Mouse (Mus musculus) heart, adult 8-10 months (tissue): ENCODE data around the gene Ccdc87. TPM values are rescaled to one million over a fixed set of nuclear protein-coding genes. Genes with fewer than 3 reads are reported as not detected.
"Not testable (repeated sequence)": the region's sequence is repeated elsewhere in the genome, so short reads cannot be mapped to it uniquely, and the experiment has no call there.

Experiments used
- DNase-seq: peaks from one replicate; pipeline ENCODE4 v3.0.0; 2022; ENCODE audit warnings: low spot score
- total RNA-seq, 4 experiments: library from RNA; stranded (reverse); gene quantifications; 2 replicates each; pipeline ENCODE4 v1.2.4; 2022

Ccdc87 gene
- total RNA-seq, 4 experiments from 2014 or later = 0.09 to 0.14 TPM; not detected in 2

DNA sequence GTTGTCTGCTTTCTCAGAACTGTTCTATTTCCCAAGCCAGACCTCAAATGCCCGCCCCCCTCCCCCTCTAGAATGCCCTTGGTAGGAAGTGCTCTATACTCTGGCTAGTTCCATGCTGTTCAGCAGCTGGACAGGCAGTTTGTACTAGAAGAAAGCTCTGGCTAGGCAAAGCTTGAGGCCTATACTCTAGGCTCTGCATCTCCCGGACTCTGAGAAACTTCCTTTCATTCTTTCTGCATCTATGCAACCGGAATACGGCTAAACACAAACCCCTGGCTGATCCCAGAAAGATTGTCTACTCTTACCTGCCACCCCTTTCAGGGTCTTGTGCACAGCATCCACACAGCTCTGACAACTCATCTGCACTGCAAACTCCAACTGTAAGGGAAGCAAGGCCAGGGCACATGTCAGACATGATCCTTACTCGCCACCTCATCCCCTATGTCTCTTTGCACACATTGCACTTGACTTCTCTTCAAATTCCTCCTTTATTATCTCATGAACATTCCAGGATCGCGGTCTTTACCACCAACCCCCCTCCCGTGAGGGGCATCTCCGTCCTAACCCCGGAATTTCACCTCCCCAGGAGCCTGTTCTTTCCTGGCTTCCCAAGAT is 533 bp upstream of the Ccdc87 start:
- DNase-seq = no peak

DNA sequence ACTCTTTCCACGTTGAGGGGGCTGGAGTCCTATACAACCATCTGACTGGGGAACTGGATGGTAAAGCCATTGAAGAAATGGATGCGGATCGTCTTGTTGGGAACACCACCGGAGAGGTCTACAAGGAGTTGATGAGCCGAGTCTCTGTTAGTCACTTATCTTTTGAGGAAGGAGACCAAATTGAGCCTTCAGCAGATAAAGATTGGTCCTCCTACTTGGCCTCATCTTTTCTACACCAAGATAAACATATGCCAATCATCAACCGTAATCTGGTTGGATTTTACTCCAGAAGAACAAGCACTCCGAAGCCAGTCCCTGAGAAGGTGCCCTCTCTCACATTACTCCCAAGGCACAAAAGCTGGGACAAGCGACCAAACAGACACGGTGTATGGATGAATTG is 1.7 kb downstream of the Ccdc87 start:
- no peak for DNase-seq

DNA sequence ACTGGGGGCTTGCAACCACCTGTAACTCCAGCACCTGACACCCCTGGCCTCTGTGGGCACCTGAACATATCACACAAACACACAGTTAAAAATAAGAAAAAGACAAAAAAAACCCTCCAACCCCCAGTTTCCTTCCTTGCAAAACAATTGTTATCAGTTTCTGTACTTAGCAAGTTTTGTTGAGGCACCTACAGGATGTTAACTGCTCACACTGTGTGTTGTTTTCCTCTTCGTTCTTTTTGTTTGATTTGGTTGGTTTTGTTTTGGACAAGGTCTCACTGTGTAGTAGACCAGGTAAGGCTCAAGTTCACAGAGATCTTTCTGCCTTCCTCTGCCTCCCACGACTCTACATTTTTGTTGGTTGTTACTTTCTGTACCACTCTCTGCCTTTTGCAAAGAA is 3.4 kb downstream of the Ccdc87 start:
- no peak for DNase-seq

DNA sequence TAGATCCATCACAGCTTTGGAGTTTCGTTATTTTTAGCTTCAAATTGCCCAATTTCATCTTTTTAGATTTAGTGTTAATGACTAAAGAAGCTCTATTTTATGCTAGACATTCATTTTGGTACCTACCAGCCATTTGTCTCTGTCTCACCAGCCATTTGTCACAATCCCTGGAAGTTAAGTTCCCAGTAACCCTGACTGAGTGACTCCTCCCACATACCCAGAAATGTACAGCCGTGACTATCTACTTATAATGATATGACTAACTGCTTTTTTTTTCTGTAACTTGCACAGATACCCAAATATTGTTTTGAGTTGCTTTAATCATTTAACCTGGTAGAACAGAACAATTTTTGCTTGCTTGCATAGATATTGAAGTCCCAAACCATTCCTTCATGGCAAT is 6.7 kb downstream of the Ccdc87 start:
- no peak for DNase-seq

DNA sequence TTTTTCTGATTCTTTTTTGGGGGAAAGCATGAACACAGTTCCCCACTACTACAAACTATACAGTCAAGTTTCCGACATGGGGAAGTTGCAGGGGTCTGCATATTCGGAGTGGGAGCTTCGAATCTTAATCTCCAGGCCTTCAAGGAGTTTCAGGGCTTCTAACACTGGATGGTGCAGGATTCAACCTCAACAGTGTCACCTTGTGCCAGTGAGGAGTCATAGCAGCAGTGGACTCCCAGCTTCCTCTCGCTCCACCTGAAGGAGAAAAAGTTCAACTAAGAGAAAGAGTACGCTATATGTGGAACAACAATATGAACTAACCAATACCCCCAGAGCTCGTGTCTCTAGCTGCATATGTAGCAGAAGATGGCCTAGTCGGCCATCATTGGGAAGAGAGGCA is 8.3 kb downstream of the Ccdc87 start:
- DNase-seq = no peak

DNA sequence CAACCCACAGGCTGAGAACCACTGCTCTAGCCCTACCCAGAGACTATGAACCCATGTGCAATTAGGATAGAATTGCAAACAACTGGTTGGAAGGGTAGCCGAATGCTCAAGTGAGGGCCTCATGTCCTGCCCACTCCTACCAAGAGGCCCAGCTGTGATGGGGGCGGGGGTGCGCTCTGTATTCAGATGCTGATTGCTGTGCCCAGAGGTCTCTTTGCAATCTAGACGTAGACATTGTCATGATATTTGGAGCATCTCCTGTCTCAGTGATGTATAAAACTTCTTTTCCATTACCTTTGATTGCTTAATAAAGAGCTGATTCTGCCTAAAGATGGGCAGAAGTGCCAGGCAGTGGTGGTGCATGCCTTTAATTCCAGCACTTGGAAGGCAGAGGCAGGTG is 10.6 kb downstream of the Ccdc87 start:
- DNase-seq = no peak

DNA sequence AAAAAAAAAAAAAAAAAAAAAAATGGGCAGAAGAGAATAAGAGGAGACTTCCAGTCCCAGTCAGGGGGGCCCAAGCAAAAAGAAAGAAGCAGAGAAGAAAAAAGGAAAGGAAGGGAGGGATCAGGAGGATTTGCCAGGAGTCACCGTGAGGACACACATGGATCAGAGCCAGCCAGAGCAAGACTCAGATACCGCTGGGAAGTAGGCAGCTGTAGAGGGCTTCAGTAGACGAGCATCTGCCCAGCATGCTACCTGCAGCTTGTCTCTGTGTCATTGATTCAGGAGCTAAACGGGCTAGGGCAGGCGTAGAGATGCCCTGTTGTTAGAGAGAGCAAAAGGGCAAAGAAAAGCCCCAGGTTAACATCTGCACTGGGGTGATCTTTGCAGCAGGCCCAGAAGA is 11.1 kb downstream of the Ccdc87 start:
- DNase-seq = no peak

DNA sequence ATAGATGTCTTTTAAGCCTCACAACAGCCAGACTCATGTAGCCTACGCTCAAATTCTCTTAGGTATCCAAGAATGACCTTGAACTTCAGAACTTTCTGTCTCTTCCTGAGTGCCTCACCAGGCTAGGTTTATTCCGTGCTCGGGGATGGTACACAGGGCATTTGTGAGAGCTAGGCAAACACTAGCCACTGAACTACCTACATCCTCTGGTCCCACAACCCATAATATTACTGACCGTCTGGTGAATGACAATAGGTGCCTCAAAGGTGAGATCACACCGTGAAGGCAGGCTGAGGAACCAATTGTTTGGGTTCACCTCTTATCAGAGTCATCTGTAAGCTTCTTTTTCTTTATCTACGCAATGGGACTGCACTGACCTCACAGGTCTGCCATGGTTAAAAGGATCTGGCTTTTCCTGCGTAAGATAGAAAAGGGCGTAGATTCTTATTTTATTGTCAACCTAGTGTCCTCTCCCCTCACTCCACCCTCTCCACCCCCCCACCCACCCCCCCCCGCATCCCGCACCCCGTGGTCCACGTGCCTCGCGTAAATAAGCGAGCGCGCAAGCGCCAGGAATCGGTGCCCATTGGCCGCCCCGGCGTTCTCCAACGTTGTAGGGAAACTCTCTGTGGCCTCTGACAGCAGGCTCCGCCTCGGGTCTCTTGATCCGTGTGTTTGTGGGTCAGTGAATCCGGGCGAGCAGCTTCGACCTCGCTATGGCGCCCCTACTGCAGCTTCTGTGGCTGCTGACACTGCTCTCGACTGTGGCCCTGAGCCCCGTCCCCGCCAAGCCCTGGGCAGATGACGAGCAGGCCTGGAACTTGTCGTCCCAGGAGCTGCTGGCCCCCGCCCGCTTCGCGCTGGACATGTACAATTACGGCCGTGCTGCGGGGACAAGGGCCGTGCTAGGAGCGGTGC is 15.6 kb downstream of the Ccdc87 start, which contains the start of gene Ctsf:
Gene Ctsf, plus strand, starts transcription at position 579 of the 918 bp plus-strand sequence.
- peak; percentile 91 for DNase-seq

DNA sequence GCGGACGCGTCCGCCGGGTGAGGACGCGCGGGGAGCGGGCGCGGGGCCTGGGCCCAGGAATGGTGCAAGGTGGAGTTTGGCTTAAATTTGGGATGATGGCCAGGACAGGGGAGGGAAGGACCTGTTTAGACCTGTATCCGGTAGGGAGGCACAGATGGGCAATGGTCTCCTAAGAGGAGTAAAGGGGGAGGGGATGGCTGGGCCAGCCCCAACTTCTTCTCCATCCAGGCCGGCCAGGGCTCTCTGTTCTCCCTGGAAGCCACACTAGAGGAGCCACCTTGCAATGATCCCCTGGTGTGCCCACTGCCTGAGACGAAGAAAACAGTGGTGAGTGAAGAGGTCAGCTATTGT is 16.3 kb downstream of the Ccdc87 start:
- DNase-seq = no peak

DNA sequence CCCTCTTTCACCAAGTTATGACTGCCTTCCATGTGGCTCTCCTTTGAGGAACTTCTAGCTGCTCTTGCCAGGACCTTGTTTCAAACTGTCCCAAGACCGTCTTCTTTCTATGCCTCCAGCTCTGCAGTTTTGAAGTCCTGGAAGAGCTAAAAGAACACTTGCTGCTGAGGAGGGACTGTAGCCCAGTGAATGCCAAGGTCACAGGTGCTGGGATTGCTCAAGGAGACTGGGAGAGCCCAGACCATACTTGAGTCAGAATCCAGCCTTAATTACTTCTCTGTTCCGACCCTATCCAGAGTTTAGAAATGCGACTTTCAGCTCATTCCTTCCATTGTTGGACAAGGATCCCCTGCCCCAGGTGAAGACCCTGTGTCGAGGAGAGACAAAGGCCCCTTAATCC is 16.8 kb downstream of the Ccdc87 start:
- DNase-seq = no peak

DNA sequence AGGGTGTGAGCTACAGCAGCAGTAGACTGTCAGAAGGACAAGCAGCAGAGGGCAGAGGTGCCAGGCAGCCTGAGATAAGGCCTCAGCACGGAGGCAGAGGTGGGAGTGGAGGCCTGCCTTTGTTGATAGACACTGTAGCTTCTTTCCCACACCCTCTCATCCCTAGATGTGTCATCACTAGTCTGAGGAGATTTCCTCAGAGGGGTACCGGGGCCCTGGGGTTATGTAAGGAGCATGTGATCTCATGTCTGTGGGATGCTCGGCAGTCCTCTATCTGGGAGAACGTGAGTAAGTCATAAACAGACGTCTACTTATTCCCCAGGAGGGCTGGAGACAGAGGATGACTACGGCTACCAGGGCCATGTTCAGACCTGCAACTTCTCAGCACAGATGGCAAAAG is 19.9 kb downstream of the Ccdc87 start:
- DNase-seq = no peak

DNA sequence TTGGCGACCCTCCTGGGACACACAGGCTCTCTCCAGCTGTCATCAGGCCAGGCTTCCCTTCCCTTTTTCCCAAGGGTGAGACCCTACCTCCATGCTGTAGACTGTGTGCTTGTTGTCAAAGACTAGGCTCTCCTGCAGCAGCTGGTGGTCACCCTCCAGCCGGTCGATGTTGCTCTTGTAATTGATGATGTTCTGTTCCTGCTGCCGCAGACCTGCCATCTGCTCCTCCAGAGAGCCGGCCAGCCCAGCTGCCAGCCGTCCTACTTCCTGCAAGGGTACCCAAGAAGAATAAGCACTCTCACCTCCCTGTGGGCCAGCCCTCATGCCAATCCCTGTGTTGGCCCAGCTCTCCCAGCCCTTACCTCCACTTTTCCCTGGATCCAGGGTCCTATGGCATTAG is 23.9 kb downstream of the Ccdc87 start:
- no peak for DNase-seq

DNA sequence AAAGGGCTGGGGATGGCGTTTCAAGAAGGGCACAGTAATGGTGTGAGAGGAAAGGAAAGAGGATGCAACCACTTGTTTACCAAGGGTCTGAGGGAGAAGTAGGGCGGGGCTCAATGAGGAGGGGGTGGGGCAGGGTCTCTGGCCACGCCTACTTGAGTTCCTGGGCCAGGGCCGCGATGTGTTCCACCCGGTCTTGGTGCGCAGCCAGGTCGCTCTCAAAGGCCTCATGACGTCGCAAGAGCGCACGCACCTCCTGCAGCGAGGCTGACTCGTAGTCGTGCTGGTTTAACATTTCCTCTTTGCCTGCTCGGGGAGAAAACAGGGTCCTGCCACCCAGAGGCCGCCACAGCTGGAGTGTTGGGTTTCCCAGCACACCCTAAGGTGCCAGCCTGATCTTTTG is 26.0 kb downstream of the Ccdc87 start:
- DNase-seq = no peak

DNA sequence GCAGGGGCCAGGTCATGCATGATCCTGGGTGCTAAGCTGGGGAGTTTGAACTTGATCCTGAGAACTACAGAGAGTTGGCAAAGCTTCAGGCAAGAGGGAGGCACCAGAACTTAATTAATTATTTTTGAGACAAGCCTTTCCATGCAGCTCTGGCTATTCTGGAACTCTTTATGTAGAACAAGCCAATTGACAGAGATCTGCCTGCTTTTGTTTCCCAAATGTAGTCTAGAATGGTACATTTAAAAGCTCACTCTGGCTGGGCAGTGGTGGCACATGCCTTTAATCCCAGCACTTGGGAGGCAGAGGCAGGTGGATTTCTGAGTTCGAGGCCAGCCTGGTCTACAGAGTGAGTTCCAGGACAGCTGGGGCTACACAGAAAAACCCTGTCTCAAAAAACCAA is 35.4 kb downstream of the Ccdc87 start:
- DNase-seq = not testable (repeated sequence)

DNA sequence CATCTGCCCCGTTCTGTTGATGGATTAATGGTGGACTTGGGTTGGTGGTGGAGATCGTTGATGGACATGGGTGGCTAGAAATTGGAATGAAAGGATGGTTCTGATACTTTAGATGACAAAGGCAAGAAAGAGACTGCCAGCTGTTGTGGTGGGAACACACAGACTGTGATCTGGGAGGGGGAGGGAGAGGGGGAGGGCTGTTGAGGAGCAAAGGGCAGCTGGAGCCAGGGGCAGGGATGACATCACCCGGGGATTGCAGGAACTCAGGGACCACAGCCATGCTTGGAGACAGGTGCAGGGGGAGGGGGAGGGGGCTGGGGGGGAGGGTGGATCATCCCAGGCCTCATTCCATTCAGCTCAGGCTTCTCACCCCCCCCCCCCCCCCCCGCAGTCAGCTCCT is 37.1 kb downstream of the Ccdc87 start:
- DNase-seq = no peak

DNA sequence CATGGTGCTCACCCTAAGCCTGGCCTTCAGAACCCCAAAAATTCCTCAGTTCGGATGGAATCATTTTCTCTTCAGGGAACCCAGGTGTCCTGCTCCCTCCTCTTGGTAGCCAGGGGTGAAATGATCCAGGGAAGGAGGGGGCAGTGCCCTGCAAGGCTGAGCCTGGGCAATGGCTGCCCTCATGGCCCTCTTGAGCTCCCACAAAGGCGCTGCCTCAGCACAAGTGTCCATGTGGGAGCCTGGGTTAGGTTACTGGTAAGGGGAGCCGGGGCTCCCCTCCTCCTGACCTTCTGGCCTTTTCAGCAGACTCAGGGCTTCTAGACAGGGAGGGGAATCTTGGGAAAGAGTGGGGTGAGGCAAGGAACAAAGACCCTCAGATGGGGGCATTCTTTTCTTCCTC is 37.6 kb downstream of the Ccdc87 start:
- no peak for DNase-seq

DNA sequence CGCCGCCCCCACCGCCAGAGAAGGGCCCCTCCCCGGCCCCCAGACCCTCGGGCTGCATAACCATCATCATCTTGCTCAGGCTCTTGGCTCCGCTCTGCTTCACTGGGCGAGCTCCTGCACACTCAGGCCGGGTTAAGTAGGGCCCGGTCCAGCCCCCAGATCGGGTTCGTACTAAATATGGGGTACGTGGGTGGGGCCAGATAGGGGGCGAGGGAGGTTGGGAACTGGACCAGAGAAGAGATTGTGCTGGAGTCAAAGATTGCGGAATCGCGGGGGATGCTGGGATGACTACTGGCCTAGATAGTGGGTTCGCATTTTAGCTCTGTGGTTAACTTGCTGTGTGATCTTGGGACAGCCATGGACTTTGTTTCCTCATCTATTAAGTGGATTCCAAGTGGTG is 38.6 kb downstream of the Ccdc87 start, which contains the start of gene Actn3:
Gene Actn3, minus strand, starts transcription at position 125 of the 400 bp plus-strand sequence.
- peak; percentile 23 for DNase-seq

DNA sequence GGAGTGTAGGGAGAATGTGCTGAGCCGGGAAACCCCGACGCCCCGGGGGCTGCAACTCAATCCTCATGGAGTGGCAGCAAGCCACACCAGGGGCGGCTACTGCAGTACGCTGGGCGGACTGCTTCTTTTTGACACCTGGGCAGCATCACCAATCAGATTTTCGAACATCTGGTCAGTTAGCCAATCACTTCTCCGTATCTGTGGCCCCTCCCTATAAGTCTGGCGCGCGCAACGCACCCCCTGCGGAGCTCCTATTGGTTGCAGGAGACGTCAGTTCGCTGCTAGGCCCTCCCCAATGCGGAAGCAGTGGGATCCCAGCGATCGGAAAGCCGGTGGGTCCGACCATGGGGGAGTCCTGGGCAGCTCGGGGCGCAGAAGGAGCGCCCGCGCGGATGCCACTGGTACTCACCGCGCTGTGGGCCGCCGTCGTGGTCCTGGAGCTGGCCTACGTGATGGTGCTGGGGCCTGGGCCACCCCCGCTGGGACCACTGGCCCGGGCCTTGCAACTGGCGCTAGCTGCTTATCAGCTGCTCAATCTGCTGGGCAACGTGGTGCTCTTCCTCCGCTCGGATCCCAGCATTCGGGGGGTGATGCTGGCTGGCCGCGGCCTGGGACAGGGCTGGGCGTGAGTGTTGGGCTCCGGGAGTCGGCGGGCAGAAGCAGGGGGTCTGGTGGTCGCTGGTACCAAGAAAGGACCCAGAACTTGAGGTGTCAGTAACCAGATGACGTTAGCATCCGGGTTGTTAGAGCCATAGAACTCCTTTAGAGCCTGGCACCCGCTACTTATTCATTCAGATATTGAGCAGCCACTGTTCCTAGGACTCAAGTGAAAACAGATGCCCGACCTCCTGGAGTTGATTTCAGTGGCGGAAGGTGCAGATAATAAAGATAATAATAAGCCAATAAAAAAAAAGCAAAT is 39.5 kb downstream of the Ccdc87 start, which contains the start of gene Zdhhc24:
Gene Zdhhc24, plus strand, starts transcription at position 264 of the 919 bp plus-strand sequence.
- peak; percentile 97 for DNase-seq

DNA sequence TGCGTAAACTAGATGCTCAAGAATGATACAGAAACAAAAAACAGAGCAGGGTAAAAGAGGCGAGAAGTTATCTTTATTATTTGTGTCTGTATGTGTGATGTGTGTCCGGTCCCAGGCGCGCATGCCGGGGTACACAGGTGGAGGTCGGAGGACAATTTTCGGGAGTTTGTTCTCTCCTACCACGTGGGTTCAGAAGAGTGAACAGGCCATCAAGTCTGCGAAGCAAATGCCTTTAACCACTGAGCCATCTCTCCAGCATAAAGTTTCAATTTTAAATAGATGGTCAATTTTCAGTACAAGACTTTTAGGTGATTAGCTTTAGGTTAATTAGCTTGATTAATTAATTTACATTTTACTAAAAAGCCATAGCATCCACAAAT is 40.1 kb downstream of the Ccdc87 start:
- DNase-seq = no peak

DNA sequence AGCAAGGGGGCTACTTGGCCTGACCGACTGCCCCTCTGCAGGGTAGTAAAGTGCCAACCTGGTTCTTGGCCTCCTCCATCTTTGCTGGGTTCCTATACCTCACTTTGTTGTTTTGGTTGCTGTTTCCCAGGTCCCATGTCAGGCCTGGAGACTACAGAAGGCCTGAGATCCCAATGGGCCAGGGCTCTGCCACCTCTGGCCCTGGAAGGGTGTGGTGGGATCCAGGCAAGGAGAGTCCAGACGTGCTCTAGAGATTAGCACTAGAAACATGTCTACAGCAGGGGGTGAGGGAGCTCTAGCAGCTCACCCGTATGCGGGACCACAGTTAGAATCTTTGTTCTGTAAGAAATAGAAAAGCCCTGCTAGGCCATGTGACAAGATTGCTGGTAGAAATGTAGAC is 44.8 kb downstream of the Ccdc87 start:
- DNase-seq = no peak

DNA sequence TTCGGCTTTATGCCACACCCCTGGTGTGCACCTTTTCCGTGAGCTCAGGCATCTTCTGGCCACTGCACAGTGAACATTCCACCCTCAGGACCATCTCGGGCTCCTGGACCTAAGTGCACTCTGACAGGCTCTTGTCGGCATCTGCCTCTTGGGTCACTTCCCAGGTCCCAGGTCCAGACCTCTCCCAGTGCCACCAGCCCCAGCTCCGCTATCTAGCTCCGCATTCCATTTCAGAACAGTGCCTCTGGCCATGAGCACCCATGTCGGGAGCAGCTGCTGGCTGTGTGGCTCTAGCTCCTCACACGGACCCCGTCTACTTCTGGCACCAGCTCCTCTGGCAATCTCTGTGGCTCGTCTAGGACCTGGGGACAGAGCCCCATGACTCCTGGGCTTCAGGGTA is 50.6 kb downstream of the Ccdc87 start:
- DNase-seq = no peak

DNA sequence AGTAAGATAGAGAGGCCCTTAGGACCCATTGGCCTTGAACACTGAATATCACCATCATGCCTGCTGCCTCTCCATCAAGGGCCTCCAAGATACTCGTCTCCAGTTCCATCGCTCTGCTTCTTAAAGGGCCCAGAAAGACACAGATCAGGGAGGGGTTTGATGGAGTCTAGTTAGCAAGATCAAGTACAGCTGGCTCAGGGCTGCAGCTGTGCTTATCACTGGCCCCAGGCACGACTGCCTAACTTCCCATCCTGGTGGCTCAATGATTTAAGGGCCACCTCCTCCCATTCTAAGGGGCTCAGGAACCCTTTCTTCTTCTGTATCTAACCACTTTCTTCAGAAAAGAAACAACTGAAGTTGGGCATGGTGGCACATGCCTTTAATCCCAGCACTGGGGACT is 52.6 kb downstream of the Ccdc87 start:
- no peak for DNase-seq
